Mouse (Mus musculus) hindbrain, embryonic 15.5 days (tissue): Measurements from ENCODE around the gene Pnck. TPM values are rescaled to one million over a fixed set of nuclear protein-coding genes. Genes with fewer than 3 reads are reported as not detected.
A peak's percentile ranks its signal among the peaks of the same experiment; 100 is the strongest.

Source experiments
- ATAC-seq: fragments of 200-750 bp; cut with Nextera tagmentation; 2 replicates; pipeline ENCODE4 v1.8.0; 2017; ENCODE audit warnings: low read depth, moderate number of reproducible peaks, moderate TSS enrichment; ENCODE audit not compliant: low FRiP score
- H3K27ac ChIP-seq: fragments of 300-500 bp; sonication (generic); replicated peaks from 2 replicates; pipeline ENCODE4 v1.5.1; 2015; ENCODE audit warnings: mild to moderate bottlenecking, inconsistent platforms
- H3K27me3 ChIP-seq: fragments of 300-500 bp; sonication (generic); 2 replicates; pipeline ENCODE4 v1.6.1; 2015; ENCODE audit warnings: control low read depth, inconsistent platforms
- H3K36me3 ChIP-seq: fragments of 300-500 bp; sonication (generic); 2 replicates; pipeline ENCODE4 v1.6.1; 2015; ENCODE audit warnings: control low read depth, inconsistent platforms
- H3K4me1 ChIP-seq: fragments of 300-500 bp; sonication (generic); replicated peaks from 2 replicates; pipeline ENCODE4 v1.6.1; 2015; ENCODE audit warnings: control low read depth, inconsistent platforms
- H3K4me2 ChIP-seq: fragments of 300-500 bp; sonication (generic); 2 replicates; pipeline ENCODE4 v1.6.1; 2015; ENCODE audit warnings: moderate library complexity, mild to moderate bottlenecking, inconsistent platforms
- H3K4me3 ChIP-seq: fragments of 300-500 bp; sonication (generic); 2 replicates; pipeline ENCODE4 v1.5.1; 2015; ENCODE audit warnings: mild to moderate bottlenecking, inconsistent platforms
- H3K9ac ChIP-seq: fragments of 300-500 bp; sonication (generic); 2 replicates; pipeline ENCODE4 v1.6.1; 2015; ENCODE audit warnings: inconsistent platforms
- H3K9me3 ChIP-seq: fragments of 300-500 bp; sonication (generic); 2 replicates; pipeline ENCODE4 v1.6.1; 2016; ENCODE audit warnings: control low read depth, inconsistent platforms
- WGBS: fragments of 180-500 bp; shearing (Covaris S2); methylation state at CpG from one replicate; pipeline ENCODE4 v1.1.7; 2015; 5-methylcytosine and 5-hydroxymethylcytosine counted together
- polyA plus RNA-seq: library from polyadenylated mRNA; unstranded; fragments of >200 nt; fragmentation: Nextera tagmentation; extraction: Ambion mirVana; gene quantifications from 2 replicates; pipeline ENCODE4 v1.2.1, GENCODE M21; 2015

Pnck gene
- polyA plus RNA-seq, 1 experiment from 2014 or later, result 175 TPM

GRCm38 (mm10) chrX:73672031-73672431 lies 12.1 kb upstream of the Pnck start:
- Histone ChIP-seq H3K4me1 (peaks cover 21% of the 10 kb centered on the region), H3K4me2 (no peak overlapping the region), H3K9me3 (no peaks in the 10 kb centered on the region), H3K36me3 (no peaks in the 10 kb centered on the region), H3K9ac (no peak overlapping the region), H3K27me3 (no peaks in the 10 kb centered on the region), H3K4me3 (no peak overlapping the region), H3K27ac (no peak overlapping the region)
- WGBS, result 59% methylated on average over 4 of the region's 4 CpGs
- no peak for ATAC-seq

- no peaks in the 10 kb centered on the region for H3K9me3 ChIP-seq
These were observed 3.2 kb upstream of the Pnck start for GRCm38 (mm10) chrX:73663143-73663542.

GRCm38 (mm10) chrX:73660284-73660665 lies 358 bp upstream of the Pnck start:
- H3K4me3 ChIP-seq, result peak overlapping the region; percentile 52
- H3K9me3 ChIP-seq, result no peaks in the 10 kb centered on the region
- peak overlapping the region; percentile 81 for H3K27ac ChIP-seq
- peak; percentile 27 for ATAC-seq
- H3K27me3 ChIP-seq, result no peaks in the 10 kb centered on the region
- H3K36me3 ChIP-seq, result no peaks in the 10 kb centered on the region
- peak overlapping the region; percentile 60 for H3K4me2 ChIP-seq
- peaks cover 15% of the 10 kb centered on the region for H3K4me1 ChIP-seq
- H3K9ac ChIP-seq, result peak overlapping the region; percentile 60
- WGBS, result 48% methylated on average over 3 of the region's 3 CpGs

More at GRCm38 (mm10) chrX:73663143-73663542, 3.2 kb upstream of the Pnck start:
- Histone ChIP-seq H3K4me2 (no peak overlapping the region), H3K27ac (no peak overlapping the region), H3K36me3 (no peaks in the 10 kb centered on the region), H3K9ac (no peak overlapping the region), H3K27me3 (no peaks in the 10 kb centered on the region), H3K4me3 (no peak overlapping the region), H3K4me1 (peaks cover 11% of the 10 kb centered on the region)
- no peak for ATAC-seq

- H3K27ac ChIP-seq, result peak overlapping the region; percentile 81
- peak; percentile 36; the same call in 1 of the 2 replicates for ATAC-seq
- no peaks in the 10 kb centered on the region for H3K36me3 ChIP-seq
- H3K9ac ChIP-seq, result peak overlapping the region; percentile 60
- peaks cover 15% of the 10 kb centered on the region for H3K4me1 ChIP-seq
- 50% methylated on average over 13 of the region's 13 CpGs for WGBS
- no peaks in the 10 kb centered on the region for H3K9me3 ChIP-seq
- H3K4me2 ChIP-seq, result peak overlapping the region; percentile 60
- no peaks in the 10 kb centered on the region for H3K27me3 ChIP-seq
- H3K4me3 ChIP-seq, result peak overlapping the region; percentile 52
These were observed 862 bp downstream of the Pnck start for GRCm38 (mm10) chrX:73658936-73659574.

- Histone ChIP-seq H3K27me3 (no peaks in the 10 kb centered on the region), H3K27ac (no peak overlapping the region), H3K9me3 (no peaks in the 10 kb centered on the region), H3K36me3 (no peaks in the 10 kb centered on the region), H3K4me1 (peaks cover 15% of the 10 kb centered on the region), H3K4me2 (peak overlapping the region; percentile 60), H3K4me3 (peak overlapping the region; percentile 52), H3K9ac (no peak overlapping the region)
- WGBS, result 41% methylated on average over 7 of the region's 7 CpGs
- no peak for ATAC-seq
These were observed 1.5 kb downstream of the Pnck start for GRCm38 (mm10) chrX:73658391-73658790.

GRCm38 (mm10) chrX:73655529-73655928 lies 4.4 kb downstream of the Pnck start:
- Histone ChIP-seq H3K4me2 (no peak overlapping the region), H3K27me3 (no peaks in the 10 kb centered on the region), H3K9me3 (no peaks in the 10 kb centered on the region), H3K36me3 (no peaks in the 10 kb centered on the region), H3K4me1 (peaks cover 14% of the 10 kb centered on the region), H3K4me3 (no peak overlapping the region), H3K9ac (no peak overlapping the region), H3K27ac (no peak overlapping the region)
- ATAC-seq, result no peak
- WGBS, result 82% methylated on average over 3 of the region's 3 CpGs

GRCm38 (mm10) chrX:73654177-73654576 lies 5.7 kb downstream of the Pnck start:
- peak; percentile 63; the same call in 1 of the 2 replicates for ATAC-seq
- WGBS, result 16% methylated on average over 6 of the region's 6 CpGs
- H3K4me3 ChIP-seq, result no peak overlapping the region

GRCm38 (mm10) chrX:73653392-73653791 lies 6.5 kb downstream of the Pnck start:
- Histone ChIP-seq H3K9ac (no peak overlapping the region), H3K4me3 (no peak overlapping the region), H3K27ac (no peak overlapping the region), H3K36me3 (no peaks in the 10 kb centered on the region), H3K4me2 (no peak overlapping the region), H3K27me3 (no peaks in the 10 kb centered on the region), H3K4me1 (peaks cover 6% of the 10 kb centered on the region), H3K9me3 (no peaks in the 10 kb centered on the region)
- no peak for ATAC-seq
- WGBS, result 89% methylated on average over 6 of the region's 6 CpGs

More at GRCm38 (mm10) chrX:73654177-73654576, 5.7 kb downstream of the Pnck start:
- Histone ChIP-seq H3K36me3 (no peaks in the 10 kb centered on the region), H3K4me1 (peaks cover 9% of the 10 kb centered on the region), H3K27ac (no peak overlapping the region), H3K9ac (no peak overlapping the region), H3K9me3 (no peaks in the 10 kb centered on the region), H3K27me3 (no peaks in the 10 kb centered on the region), H3K4me2 (no peak overlapping the region)

GRCm38 (mm10) chrX:73650869-73651268 lies 9.0 kb downstream of the Pnck start:
- 85% methylated on average over 3 of the region's 3 CpGs for WGBS
- no peaks in the 10 kb centered on the region for H3K27me3 ChIP-seq
- no peak for ATAC-seq

GRCm38 (mm10) chrX:73645121-73645520 lies 14.8 kb downstream of the Pnck start:
- Histone ChIP-seq H3K9ac (no peak overlapping the region), H3K4me1 (no peaks in the 10 kb centered on the region), H3K27ac (no peak overlapping the region), H3K4me2 (no peak overlapping the region), H3K4me3 (no peak overlapping the region), H3K36me3 (no peaks in the 10 kb centered on the region), H3K9me3 (no peaks in the 10 kb centered on the region), H3K27me3 (peaks cover 12% of the 10 kb centered on the region)
- ATAC-seq, result no peak
- WGBS, result 34% methylated on average over 4 of the region's 4 CpGs

More at GRCm38 (mm10) chrX:73650869-73651268, 9.0 kb downstream of the Pnck start:
- Histone ChIP-seq H3K36me3 (no peaks in the 10 kb centered on the region), H3K4me3 (no peak overlapping the region), H3K4me2 (no peak overlapping the region), H3K27ac (no peak overlapping the region), H3K4me1 (no peaks in the 10 kb centered on the region), H3K9me3 (no peaks in the 10 kb centered on the region), H3K9ac (no peak overlapping the region)

GRCm38 (mm10) chrX:73639901-73640469 lies 19.9 kb downstream of the Pnck start:
- ATAC-seq, result no peak
- no peak overlapping the region for H3K9ac ChIP-seq
- H3K36me3 ChIP-seq, result no peaks in the 10 kb centered on the region
- H3K4me3 ChIP-seq, result peak overlapping the region; percentile 35
- no peaks in the 10 kb centered on the region for H3K9me3 ChIP-seq
- H3K27me3 ChIP-seq, result peaks cover 46% of the 10 kb centered on the region
- H3K4me2 ChIP-seq, result peak overlapping the region; percentile 59
- peaks cover 16% of the 10 kb centered on the region for H3K4me1 ChIP-seq
- H3K27ac ChIP-seq, result no peak overlapping the region
- 22% methylated on average over 41 of the region's 41 CpGs for WGBS

GRCm38 (mm10) chrX:73639255-73639675 lies 20.7 kb downstream of the Pnck start, which contains the start of gene Dusp9:
Gene Dusp9, plus strand, starts transcription at chrX:73639419.
- Histone ChIP-seq H3K4me2 (peak within 1 kb of the TSS; percentile 59), H3K27me3 (peaks cover 50% of the 10 kb centered on the region), H3K9ac (no peak within 1 kb of the TSS), H3K9me3 (no peaks in the 10 kb centered on the region), H3K4me3 (peak within 1 kb of the TSS; percentile 35), H3K27ac (no peak within 1 kb of the TSS), H3K4me1 (peaks cover 16% of the 10 kb centered on the region), H3K36me3 (no peaks in the 10 kb centered on the region)
- ATAC-seq, result peak; percentile 81
- WGBS, result 25% methylated on average over 23 of the region's 28 CpGs
